Mouse (Mus musculus) midbrain, embryonic 13.5 days (tissue): ENCODE data around the gene Tead3. TPM values are rescaled to one million over a fixed set of nuclear protein-coding genes. Genes with fewer than 3 reads are reported as not detected.
"Not testable (repeated sequence)": the region's sequence is repeated elsewhere in the genome, so short reads cannot be mapped to it uniquely, and the experiment has no call there.

Experiments used
- ATAC-seq: fragments of 200-750 bp; cut with Nextera tagmentation; 2 replicates; pipeline ENCODE4 v1.8.0; 2017; ENCODE audit warnings: mild to moderate bottlenecking, moderate TSS enrichment, moderate library complexity
- H3K27ac ChIP-seq: fragments of 300-500 bp; sonication (generic); 2 replicates; pipeline ENCODE4 v1.5.1; 2015; ENCODE audit warnings: inconsistent platforms, mild to moderate bottlenecking, moderate library complexity
- H3K27me3 ChIP-seq: fragments of 300-500 bp; sonication (generic); 2 replicates; pipeline ENCODE4 v1.6.1; 2015; ENCODE audit warnings: mild to moderate bottlenecking, inconsistent platforms
- H3K36me3 ChIP-seq: fragments of 300-500 bp; sonication (generic); 2 replicates; pipeline ENCODE4 v1.6.1; 2015; ENCODE audit warnings: mild to moderate bottlenecking, inconsistent platforms
- H3K4me1 ChIP-seq: fragments of 300-500 bp; sonication (generic); replicated peaks from 2 replicates; pipeline ENCODE4 v1.6.1; 2015; ENCODE audit warnings: inconsistent platforms
- H3K4me2 ChIP-seq: fragments of 300-500 bp; sonication (generic); replicated peaks from 2 replicates; pipeline ENCODE4 v1.6.1; 2015; ENCODE audit warnings: moderate library complexity, mild to moderate bottlenecking, inconsistent platforms
- H3K4me3 ChIP-seq: fragments of 300-500 bp; sonication (generic); replicated peaks from 2 replicates; pipeline ENCODE4 v1.5.1; 2015; ENCODE audit warnings: mild to moderate bottlenecking, inconsistent platforms
- H3K9ac ChIP-seq: fragments of 300-500 bp; sonication (generic); replicated peaks from 2 replicates; pipeline ENCODE4 v1.6.1; 2015; ENCODE audit warnings: mild to moderate bottlenecking, inconsistent platforms
- H3K9me3 ChIP-seq: fragments of 300-500 bp; sonication (generic); 2 replicates; pipeline ENCODE4 v1.6.1; 2016; ENCODE audit warnings: mild to moderate bottlenecking, inconsistent platforms
- WGBS: fragments of 180-500 bp; shearing (Covaris S2); methylation state at CpG from one replicate; pipeline ENCODE4 v1.1.7; 2015; 5-methylcytosine and 5-hydroxymethylcytosine counted together
- polyA plus RNA-seq: library from polyadenylated mRNA; unstranded; fragments of >200 nt; fragmentation: Nextera tagmentation; extraction: Ambion mirVana; gene quantifications from 2 replicates; pipeline ENCODE4 v1.2.1, GENCODE M21; 2015

Gene Tead3
- polyA plus RNA-seq, 1 experiment from 2014 or later, result 2.9 TPM

DNA sequence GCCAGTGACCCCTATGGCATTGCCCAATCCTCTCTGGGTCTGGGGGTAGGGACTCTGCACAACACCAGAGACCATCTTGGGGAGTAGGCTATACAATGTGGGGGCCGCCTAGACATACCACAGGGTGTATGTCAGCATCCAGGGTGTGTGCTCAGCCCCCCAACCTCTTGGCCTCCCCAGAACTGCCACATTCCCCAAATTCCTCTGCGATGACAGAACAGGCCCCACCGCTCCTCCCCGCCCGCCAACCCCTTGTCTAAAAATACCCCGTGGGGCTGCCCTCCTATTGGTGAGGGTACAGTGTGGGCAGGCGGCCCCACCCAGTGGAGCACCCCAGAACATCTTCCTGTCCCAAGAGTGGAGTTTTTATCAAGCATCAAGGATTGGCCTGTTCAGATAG, 10.0 kb downstream of the Tead3 start:
- WGBS, result 78% methylated on average over 7 of the region's 7 CpGs
- Histone ChIP-seq H3K9me3 (no peaks in the 10 kb centered on the region), H3K4me2 (peak overlapping the region; percentile 55), H3K9ac (peak overlapping the region; percentile 54), H3K36me3 (0 out of 2 replicates have a peak, but pooled peaks cover 4% of the 10 kb centered on the region), H3K4me1 (peaks cover 20% of the 10 kb centered on the region), H3K27ac (no peak overlapping the region), H3K4me3 (peak overlapping the region; percentile 28; the same call in 1 of the 2 replicates), H3K27me3 (no peaks in the 10 kb centered on the region; the same call in 1 of the 2 replicates)
- ATAC-seq, result peak; percentile 19; the same call in 1 of the 2 replicates

DNA sequence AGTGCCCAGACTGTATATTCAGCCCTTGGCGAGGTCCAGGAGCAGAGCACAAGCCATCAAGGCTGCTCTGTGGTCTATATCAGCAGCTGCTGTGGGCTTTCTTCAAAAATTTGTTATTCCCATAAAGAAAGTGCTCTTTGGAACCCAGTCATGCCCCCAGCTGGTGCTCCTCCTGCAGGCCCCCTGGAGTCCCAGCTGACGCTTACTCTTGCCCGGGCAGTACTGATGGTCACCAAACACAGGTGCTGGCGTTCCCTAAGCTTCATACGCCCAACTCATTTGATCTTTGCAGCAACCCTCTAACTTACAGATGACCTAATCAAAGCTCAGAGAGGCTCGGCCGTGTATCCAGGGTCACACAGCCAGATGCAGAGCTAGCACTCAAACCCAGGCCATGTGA, 13.1 kb downstream of the Tead3 start:
- ATAC-seq, result no peak
- 94% methylated on average over 7 of the region's 7 CpGs for WGBS
- Histone ChIP-seq H3K9me3 (no peaks in the 10 kb centered on the region), H3K27me3 (no peaks in the 10 kb centered on the region), H3K4me1 (peaks cover 20% of the 10 kb centered on the region), H3K36me3 (0 out of 2 replicates have a peak, but pooled peaks cover 8% of the 10 kb centered on the region), H3K4me2 (no peak overlapping the region), H3K4me3 (no peak overlapping the region), H3K27ac (no peak overlapping the region), H3K9ac (no peak overlapping the region)

DNA sequence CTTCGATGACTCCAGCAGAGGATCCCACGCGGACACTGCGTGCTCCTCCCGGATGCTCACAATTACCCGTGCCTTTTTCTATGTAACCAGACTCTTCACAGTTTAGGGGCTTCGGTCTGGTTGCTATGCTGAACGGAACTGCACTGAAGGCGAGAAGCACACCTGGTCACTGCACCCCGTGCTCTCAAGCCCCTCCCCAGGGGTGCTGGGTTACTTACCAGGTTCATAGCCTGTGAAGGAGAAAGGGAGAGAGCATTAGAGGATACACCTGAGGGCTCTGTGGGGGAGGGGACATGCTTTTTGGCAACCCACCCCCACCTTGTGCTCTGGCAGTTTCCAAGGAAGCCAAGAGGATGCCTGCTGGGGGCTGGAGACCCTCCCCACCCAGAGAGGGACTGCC, 15.3 kb downstream of the Tead3 start:
- Histone ChIP-seq H3K9me3 (no peaks in the 10 kb centered on the region), H3K27me3 (no peaks in the 10 kb centered on the region), H3K4me3 (no peak overlapping the region), H3K36me3 (peaks cover 27% of the 10 kb centered on the region), H3K27ac (no peak overlapping the region), H3K4me2 (no peak overlapping the region), H3K9ac (no peak overlapping the region), H3K4me1 (peaks cover 17% of the 10 kb centered on the region; the same call in 1 of the 2 replicates)
- ATAC-seq, result no peak
- 77% methylated on average over 10 of the region's 10 CpGs for WGBS

DNA sequence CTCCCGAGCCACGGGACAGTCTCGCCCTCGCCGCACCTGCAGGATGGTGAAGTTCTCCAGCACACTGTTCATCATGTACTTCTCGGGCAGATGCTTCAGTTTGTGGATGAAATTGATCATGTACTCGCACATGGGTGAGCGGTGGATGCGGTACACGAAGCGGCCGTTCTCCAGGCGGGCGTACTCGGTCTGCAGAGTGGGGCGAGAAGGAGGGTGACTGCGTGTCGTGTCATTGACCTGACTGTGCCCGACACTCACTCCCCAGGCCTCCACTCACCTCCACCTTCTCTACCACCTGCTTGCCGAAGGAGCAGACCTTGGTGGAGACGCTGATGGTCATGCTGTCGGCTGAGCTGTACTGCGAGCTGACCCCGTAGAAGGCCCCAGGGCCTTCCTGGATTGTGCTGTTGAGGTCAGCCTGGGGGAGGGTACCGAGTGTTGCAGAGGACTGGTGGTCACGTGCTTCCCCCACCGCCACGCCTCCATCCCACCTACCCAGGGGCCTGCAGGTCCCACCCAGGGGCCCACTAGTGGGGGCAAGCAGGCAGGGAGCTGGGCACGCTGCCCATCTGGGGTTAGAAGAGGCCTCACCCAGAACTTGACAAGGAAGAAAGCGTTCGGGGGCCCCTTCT, 17.6 kb downstream of the Tead3 start:
- no peaks in the 10 kb centered on the region for H3K27me3 ChIP-seq
- H3K4me3 ChIP-seq, result no peak overlapping the region
- H3K36me3 ChIP-seq, result peaks cover 29% of the 10 kb centered on the region
- H3K4me1 ChIP-seq, result peaks cover 32% of the 10 kb centered on the region
- WGBS, result 69% methylated on average over 31 of the region's 31 CpGs
- ATAC-seq, result no peak
- 0 out of 2 replicates have a peak overlapping the region, but pooled peaks have one; percentile 6 for H3K9ac ChIP-seq
- no peak overlapping the region for H3K4me2 ChIP-seq
- H3K9me3 ChIP-seq, result no peaks in the 10 kb centered on the region
- no peak overlapping the region for H3K27ac ChIP-seq

DNA sequence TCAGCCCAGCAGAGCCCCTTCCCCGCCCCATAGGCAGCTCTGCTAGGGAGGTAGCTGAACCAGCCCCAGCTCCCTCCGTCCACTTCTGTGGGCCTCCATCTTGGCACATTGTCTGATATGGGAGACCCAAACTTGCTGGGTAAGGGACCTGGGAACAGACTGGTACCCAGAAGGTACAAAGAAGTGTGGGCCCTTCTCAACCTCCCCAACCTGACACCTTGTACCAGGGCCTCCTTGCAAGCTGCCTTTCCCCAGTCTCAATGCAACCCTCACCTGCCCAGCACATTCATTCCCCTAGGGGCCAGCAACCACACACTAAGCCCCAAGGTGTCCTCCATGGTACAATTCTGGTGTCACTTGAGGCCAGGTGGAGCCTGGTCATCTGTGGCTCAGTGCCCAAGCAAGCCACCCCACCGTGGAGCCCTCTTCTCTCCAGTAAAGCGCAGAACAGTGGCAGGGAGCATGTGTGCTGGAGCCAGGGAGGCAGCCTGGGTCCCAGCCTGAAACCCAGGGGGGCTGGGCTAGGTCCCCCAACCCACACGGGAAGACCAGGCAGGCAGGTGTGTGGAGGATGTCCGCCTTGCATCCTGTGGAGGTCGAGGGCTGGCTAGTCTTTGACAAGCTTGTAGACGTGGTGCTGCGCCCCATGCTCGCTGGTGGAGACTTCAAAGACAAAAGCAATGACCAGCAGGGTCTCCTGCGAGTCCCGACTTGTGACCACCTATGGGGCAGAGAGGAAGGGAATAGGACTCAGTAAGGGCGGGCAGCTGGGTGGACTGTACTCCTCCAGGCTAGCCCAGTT, 18.3 kb downstream of the Tead3 start:
- H3K9me3 ChIP-seq, result no peaks in the 10 kb centered on the region
- no peak for ATAC-seq
- H3K4me3 ChIP-seq, result no peak overlapping the region
- H3K4me2 ChIP-seq, result no peak overlapping the region
- peaks cover 39% of the 10 kb centered on the region for H3K4me1 ChIP-seq
- no peaks in the 10 kb centered on the region for H3K27me3 ChIP-seq
- 57% methylated on average over 13 of the region's 13 CpGs for WGBS
- 0 out of 2 replicates have a peak overlapping the region, but pooled peaks have one; percentile 6 for H3K9ac ChIP-seq
- 0 out of 2 replicates have a peak overlapping the region, but pooled peaks have one; percentile 7 for H3K27ac ChIP-seq
- peaks cover 29% of the 10 kb centered on the region for H3K36me3 ChIP-seq

DNA sequence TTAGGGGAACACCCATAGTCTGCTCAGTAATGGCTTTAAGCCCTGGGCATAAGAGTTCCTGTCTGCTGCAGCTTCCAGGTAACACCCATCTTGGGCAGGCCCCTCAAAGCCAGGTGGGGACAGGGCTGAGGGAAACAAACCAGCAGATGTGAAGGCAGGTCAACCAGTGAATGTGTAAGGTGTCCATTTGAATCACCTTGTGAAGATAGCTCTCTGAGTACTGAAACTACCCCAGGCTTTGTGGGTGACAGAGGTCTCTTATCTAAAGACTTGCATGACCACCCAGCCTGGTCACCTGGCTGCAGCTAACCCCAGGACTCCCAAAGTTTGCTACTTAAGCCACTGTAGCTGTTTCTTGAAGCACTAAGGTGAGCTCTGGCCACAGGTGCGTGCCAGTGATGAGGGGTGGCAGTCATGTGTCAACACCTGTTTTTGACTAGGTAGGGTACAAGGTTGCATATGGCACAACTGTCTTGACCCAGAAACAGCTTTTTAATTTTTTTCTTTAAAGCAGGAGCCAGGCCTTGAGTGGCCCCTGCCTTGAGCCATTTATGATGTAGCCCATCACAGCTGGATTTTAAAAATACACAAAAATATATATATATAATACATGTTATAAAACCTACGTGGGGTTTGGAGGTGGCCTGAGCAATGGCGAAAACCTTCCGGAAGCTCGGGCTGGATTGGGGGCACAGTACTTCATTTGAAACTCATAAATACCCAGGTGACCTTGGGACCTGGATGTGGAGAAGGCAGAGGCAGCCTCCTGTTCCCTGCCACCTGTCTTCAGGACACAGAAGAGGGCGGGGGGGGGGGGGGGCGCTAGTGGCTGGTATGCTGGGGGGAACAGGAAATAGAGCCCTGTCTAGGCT, 19.1 kb downstream of the Tead3 start:
- H3K4me3 ChIP-seq, result no peak overlapping the region
- WGBS, result 48% methylated on average over 5 of the region's 7 CpGs
- H3K4me2 ChIP-seq, result no peak overlapping the region
- H3K36me3 ChIP-seq, result peaks cover 30% of the 10 kb centered on the region
- peaks cover 39% of the 10 kb centered on the region for H3K4me1 ChIP-seq
- H3K27ac ChIP-seq, result no peak overlapping the region
- H3K27me3 ChIP-seq, result no peaks in the 10 kb centered on the region
- H3K9ac ChIP-seq, result no peak overlapping the region
- no peak for ATAC-seq
- H3K9me3 ChIP-seq, result no peaks in the 10 kb centered on the region

DNA sequence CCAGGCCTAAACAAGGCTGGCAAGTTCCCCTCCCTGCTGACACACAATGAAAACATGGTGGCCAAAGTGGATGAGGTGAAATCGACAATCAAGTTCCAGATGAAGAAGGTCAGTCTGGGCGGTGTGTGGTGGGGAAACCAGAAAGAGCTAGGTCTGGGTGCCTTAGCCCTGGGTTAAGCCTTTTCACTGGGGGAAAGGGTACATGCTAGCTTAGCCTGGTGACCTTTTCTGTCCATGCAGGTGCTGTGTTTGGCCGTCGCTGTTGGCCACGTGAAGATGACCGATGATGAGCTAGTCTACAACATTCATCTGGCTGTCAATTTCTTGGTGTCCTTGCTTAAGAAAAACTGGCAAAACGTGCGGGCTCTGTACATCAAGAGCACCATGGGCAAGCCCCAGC, 20.0 kb downstream of the Tead3 start:
- not testable (repeated sequence) for H3K9ac ChIP-seq, H3K4me3 ChIP-seq, H3K4me2 ChIP-seq, H3K27me3 ChIP-seq, H3K9me3 ChIP-seq, H3K27ac ChIP-seq, ATAC-seq
- Histone ChIP-seq H3K36me3 (peaks cover 37% of the 10 kb centered on the region), H3K4me1 (peaks cover 39% of the 10 kb centered on the region)
- 64% methylated on average over 8 of the region's 8 CpGs for WGBS

DNA sequence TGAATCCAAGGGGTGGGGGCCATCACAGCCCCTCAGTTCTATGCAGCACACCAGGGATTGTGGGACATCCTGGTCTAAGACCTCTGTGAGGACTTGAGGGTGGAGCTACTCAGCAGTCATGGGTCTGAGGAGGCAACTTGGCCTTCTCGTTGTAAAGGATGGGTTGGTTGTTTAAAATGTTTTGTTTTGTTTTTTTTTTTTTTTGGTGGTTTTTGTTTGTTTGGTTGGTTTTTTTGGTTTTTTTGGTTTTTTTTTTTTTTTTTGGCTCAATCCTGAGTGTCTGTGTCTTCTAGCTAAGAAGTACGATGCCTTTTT, 20.4 kb downstream of the Tead3 start:
- H3K4me1 ChIP-seq, result peaks cover 39% of the 10 kb centered on the region
- H3K9ac ChIP-seq, result peak overlapping the region; percentile 99
- no peaks in the 10 kb centered on the region for H3K9me3 ChIP-seq
- H3K27ac ChIP-seq, result no peak overlapping the region
- H3K4me3 ChIP-seq, result peak overlapping the region; percentile 94
- no peaks in the 10 kb centered on the region for H3K27me3 ChIP-seq
- H3K36me3 ChIP-seq, result peaks cover 37% of the 10 kb centered on the region
- WGBS, result 69% methylated on average over 2 of the region's 2 CpGs
- ATAC-seq, result no peak
- H3K4me2 ChIP-seq, result peak overlapping the region; percentile 99

DNA sequence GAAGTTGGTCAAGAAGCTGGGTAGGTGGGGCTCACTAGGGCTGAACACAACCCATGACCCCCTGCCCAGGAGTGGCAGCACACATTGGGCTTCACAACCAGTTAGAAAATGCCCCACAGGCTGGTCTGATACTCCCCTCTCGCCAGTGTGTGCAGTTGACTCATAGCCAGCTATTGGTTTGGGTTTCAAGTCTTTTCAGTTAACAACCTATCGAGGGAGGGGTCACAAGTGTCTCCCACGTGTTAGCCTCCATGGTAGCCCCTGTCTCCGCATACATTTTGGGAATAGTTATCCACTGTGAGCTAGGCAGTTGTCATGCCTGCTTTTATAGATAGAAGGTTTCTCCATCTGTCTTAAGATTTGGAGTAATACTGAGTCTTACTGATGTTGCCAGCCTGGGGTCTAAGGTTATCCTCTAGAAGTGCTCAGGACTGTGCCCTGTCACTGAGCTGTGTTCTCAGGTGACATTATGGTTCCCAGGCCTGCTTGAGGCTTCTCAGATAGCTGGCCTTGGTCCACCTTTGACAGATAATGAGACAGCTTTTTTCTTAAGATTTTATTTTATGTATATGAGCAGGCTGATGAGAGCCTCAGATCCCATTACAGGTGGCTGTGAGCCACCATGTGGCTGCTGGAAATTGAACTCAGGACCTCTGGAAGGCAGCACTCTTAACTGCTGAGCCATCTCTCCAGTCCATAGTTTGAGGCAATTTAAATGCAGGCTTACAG, 20.9 kb downstream of the Tead3 start:
- Histone ChIP-seq H3K27me3 (no peaks in the 10 kb centered on the region), H3K36me3 (peaks cover 40% of the 10 kb centered on the region), H3K4me2 (peak overlapping the region; percentile 99), H3K9me3 (no peaks in the 10 kb centered on the region), H3K27ac (peak overlapping the region; percentile 96; the same call in 1 of the 2 replicates), H3K4me1 (peaks cover 39% of the 10 kb centered on the region), H3K4me3 (peak overlapping the region; percentile 94), H3K9ac (peak overlapping the region; percentile 99)
- no peak for ATAC-seq
- 9% methylated on average over 4 of the region's 4 CpGs for WGBS

DNA sequence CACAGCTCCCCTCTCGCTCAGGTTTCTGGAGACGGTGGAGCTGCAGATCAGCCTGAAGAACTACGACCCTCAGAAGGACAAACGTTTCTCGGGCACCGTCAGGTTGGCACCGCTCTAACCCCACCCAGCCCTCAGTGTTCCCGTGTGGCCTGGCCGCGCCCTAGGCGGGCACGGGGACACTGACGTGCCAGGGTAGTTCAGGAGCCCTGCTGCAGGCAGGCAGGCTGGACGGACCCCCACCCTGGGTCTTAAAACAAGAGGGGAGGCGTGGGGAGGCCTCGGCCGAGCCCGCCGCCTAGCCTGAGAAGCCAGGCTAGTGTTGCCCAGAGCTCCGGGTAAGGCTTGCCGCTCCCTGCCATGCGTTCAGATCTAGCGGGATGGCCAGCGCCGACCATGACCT, 21.7 kb downstream of the Tead3 start:
- Histone ChIP-seq H3K4me3 (peak overlapping the region; percentile 94), H3K27ac (peak overlapping the region; percentile 96), H3K9me3 (no peaks in the 10 kb centered on the region), H3K27me3 (no peaks in the 10 kb centered on the region), H3K4me1 (peaks cover 39% of the 10 kb centered on the region), H3K4me2 (peak overlapping the region; percentile 99), H3K36me3 (peaks cover 47% of the 10 kb centered on the region), H3K9ac (peak overlapping the region; percentile 99)
- WGBS, result under 1% methylated on average over 25 of the region's 25 CpGs
- ATAC-seq, result peak; percentile 37

DNA sequence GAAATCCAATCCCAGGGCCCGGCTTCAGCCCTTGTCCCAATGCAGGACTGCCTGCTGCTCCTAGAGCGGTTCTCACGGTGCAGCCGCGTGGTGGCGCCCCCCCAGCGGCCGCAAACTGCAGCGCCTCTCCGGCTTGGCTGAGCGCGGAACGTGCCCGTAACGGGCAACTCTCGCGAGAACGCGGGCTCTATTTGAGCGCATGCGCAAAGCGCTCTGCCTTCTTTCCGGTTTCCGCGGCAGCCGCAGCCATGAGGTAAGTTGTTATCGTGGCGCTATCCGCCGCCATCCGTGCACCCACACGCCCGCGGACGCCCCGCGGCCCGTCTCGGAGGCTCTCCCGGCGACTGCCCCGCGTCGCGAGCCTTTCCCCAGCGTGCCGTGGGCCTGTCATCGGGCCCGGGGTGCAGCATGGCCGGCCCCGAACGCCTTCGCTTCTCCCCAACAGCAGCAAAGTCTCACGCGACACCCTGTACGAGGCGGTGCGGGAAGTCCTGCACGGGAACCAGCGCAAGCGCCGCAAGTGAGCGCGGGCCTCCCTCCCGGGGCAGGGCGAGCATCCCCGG, 22.2 kb downstream of the Tead3 start, which contains the start of gene Rpl10a:
Gene Rpl10a (plus strand): TSS at position 106 of the 563 bp plus-strand sequence.
- Histone ChIP-seq H3K9me3 (no peaks in the 10 kb centered on the region), H3K27me3 (no peaks in the 10 kb centered on the region), H3K27ac (peak within 1 kb of the TSS; percentile 96), H3K4me1 (peaks cover 36% of the 10 kb centered on the region), H3K4me3 (peak within 1 kb of the TSS; percentile 94), H3K36me3 (peaks cover 50% of the 10 kb centered on the region), H3K9ac (peak within 1 kb of the TSS; percentile 99), H3K4me2 (peak within 1 kb of the TSS; percentile 99)
- under 1% methylated on average over 61 of the region's 67 CpGs for WGBS
- ATAC-seq, result peak; percentile 91
